Mouse (Mus musculus) cerebellum, adult 11 months (tissue): ENCODE results near the gene Atf7ip.

ENCODE experiments used
- DNase-seq: peaks from one replicate; pipeline ENCODE4 v3.0.0; 2022

Atf7ip gene

GRCm38 (mm10) chr6:136525567-136525966 is 19.6 kb downstream of the Atf7ip start:
- no peak for DNase-seq

GRCm38 (mm10) chr6:136529156-136529555 is 23.2 kb downstream of the Atf7ip start:
- DNase-seq = no peak

GRCm38 (mm10) chr6:136531792-136532230 is 25.8 kb downstream of the Atf7ip start:
- DNase-seq = no peak

GRCm38 (mm10) chr6:136532535-136533291 is 26.7 kb downstream of the Atf7ip start:
- DNase-seq = peak; percentile 87

GRCm38 (mm10) chr6:136533804-136534203 is 27.8 kb downstream of the Atf7ip start:
- no peak for DNase-seq

GRCm38 (mm10) chr6:136534444-136534843 is 28.5 kb downstream of the Atf7ip start:
- DNase-seq = no peak

GRCm38 (mm10) chr6:136535176-136535575 is 29.2 kb downstream of the Atf7ip start:
- no peak for DNase-seq

- DNase-seq = no peak
Measured at GRCm38 (mm10) chr6:136536121-136536520, 30.2 kb downstream of the Atf7ip start.

- DNase-seq = no peak
Measured at GRCm38 (mm10) chr6:136541350-136541749, 35.4 kb downstream of the Atf7ip start.

GRCm38 (mm10) chr6:136542105-136542504 is 36.1 kb downstream of the Atf7ip start:
- no peak for DNase-seq

- DNase-seq = peak; percentile 58
Measured at GRCm38 (mm10) chr6:136543164-136543563, 37.2 kb downstream of the Atf7ip start.

- DNase-seq = no peak
Measured at GRCm38 (mm10) chr6:136545284-136545870, 39.4 kb downstream of the Atf7ip start.

GRCm38 (mm10) chr6:136546286-136546685 is 40.3 kb downstream of the Atf7ip start:
- DNase-seq = no peak

- no peak for DNase-seq
Measured at GRCm38 (mm10) chr6:136546987-136547386, 41.0 kb downstream of the Atf7ip start.

GRCm38 (mm10) chr6:136548041-136548770 is 42.2 kb downstream of the Atf7ip start:
- peak; percentile 71 for DNase-seq

GRCm38 (mm10) chr6:136548796-136549195 is 42.8 kb downstream of the Atf7ip start:
- DNase-seq = no peak

GRCm38 (mm10) chr6:136549606-136550005 is 43.6 kb downstream of the Atf7ip start:
- no peak for DNase-seq

- DNase-seq = no peak
Measured at GRCm38 (mm10) chr6:136550596-136551304, 44.8 kb downstream of the Atf7ip start.

- no peak for DNase-seq
Measured at GRCm38 (mm10) chr6:136551550-136552109, 45.7 kb downstream of the Atf7ip start.

GRCm38 (mm10) chr6:136553156-136553555 is 47.2 kb downstream of the Atf7ip start:
- no peak for DNase-seq

- DNase-seq = no peak
Measured at GRCm38 (mm10) chr6:136553767-136554569, 48.0 kb downstream of the Atf7ip start.
